Mouse (Mus musculus) embryonic fibroblast, embryonic 13.5 days (primary cell): Measurements from ENCODE around the gene Mrpl58.

Experiments used
- CTCF ChIP-seq: IDR thresholded peaks from 2 replicates; pipeline ENCODE4 v1.5.1; 2011; ENCODE audit warnings: mild to moderate bottlenecking, control low read depth, low read length, moderate library complexity, borderline replicate concordance; ENCODE audit not compliant: insufficient read depth
- POLR2A ChIP-seq: IDR thresholded peaks from 2 replicates; pipeline ENCODE4 v1.6.1; 2011; ENCODE audit warnings: low read depth, mild to moderate bottlenecking, control low read depth, low read length, moderate library complexity

DNA sequence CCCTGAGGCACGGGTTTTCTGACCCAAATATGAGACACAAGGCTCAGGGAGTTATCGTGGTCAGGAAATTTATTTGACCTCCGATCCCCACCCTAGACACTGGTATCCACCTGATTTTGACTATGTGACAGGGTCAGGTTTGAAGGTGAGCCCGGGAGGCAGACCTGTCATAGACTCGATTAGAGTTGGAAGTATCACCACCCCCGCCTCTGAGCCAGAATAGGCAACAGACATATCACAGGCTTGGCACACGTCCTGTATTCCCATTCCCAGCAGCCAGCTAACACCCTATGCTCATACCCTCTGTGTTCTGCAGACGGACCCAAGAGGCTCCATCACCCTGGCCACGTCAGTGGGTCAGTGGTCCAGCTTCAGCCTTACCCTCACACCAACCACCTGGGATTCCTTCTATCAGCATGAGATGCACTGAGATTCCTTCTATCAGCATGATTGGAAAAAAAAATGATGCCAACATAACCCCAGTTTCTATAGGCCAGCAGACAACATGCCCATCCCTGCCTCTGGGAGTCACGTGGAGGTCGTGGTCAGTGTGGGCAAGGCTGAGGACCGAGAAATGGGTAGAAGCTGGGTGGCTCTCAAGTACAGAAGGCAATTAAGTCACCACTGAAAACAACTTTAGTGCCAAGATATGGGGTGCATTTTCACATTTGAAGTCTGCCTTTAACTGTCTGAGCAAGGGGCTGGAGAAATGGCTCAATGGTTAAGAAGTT lies 28.7 kb upstream of the Mrpl58 start:
- TF ChIP-seq CTCF = no peak
- no peak for TF ChIP-seq POLR2A
